Mouse (Mus musculus) adrenal gland, postnatal 14 days (tissue): ENCODE measurements at regions not wholly inside any gene's neighbourhood (a gene's known extent, or its start where the extent isn't known, plus 50 kb on each side); places are given as distances from the start of the nearest gene placed in this dataset.

Source experiments
- DNase-seq: peaks from one replicate; pipeline ENCODE4 v3.0.0; 2021; ENCODE audit warnings: mixed read lengths

DNA sequence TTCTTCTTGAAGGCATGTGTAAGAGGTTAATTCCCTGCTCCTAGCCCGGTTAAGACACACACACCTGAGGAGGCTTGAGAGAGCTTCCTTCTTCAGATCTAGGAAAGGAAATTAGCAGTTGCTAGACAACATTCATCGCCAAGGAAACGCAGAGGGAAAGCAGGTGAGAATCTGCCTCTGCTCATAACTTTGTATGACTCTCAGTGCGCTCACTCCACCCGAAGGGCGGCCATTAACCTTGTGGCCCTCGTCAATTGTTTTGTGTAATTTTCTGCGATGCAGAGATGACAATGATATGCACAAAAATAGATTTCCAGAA is 105.3 kb upstream of the Sgk1 start:
- DNase-seq: no peak

GRCm38 (mm10) chr10:21777103-21777502 is 104.9 kb upstream of the Sgk1 start:
- no peak for DNase-seq

DNA sequence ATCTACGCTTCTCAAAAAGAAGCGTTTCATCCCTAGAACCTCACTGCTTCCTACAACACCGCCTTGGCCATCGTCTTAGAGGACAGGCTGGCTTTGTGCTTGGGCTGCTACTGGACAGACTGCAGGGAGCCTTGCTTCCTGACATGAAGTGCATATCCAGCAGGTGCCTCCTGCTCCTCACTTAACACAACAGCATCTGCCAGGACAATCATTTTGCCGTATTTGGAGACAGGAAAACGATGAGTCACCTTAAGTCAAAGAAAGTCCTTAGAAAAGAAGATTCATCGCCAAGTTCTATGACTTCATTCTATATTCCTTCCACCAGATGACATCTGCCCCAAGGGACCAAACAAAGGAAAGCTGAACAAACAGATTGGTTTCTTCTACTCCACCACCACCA is 98.5 kb upstream of the Sgk1 start:
- DNase-seq: no peak

- no peak for DNase-seq
Measured at GRCm38 (mm10) chr10:21785110-21785509, 96.9 kb upstream of the Sgk1 start.

- DNase-seq: no peak
Measured at GRCm38 (mm10) chr10:21785785-21786184, 96.2 kb upstream of the Sgk1 start.

DNA sequence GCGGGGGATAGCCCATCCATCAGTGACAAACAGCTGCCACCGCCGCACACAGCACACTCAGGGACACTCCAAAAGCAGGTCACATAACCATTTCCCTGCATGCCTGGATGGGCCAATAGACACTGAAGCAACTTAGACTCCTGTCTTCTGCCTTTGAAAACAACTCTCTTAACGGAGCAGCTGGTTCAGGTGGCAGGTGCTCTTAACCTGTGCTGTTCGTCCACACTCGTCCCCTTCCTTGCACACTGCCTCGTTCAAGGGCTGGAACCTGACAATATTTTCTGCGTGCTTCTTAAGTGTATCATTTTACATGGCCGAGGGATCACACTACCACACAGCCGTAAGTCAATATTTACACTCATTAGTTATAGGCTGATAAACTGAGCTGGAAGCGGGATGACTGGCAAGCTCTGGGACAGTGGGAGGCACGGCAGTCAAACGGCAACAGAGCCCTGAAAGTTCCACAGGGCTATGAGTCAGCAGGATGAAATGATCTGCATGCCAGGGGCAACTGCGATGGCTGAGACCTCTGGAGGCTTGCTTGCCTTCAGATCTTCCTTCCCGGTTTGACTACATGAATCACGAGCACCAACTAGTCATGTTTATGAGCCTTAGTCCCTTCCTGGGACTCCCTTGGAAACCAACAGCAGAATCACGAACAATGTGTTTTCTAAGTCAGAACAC is 92.0 kb upstream of the Sgk1 start:
- peak; percentile 47 for DNase-seq

DNA sequence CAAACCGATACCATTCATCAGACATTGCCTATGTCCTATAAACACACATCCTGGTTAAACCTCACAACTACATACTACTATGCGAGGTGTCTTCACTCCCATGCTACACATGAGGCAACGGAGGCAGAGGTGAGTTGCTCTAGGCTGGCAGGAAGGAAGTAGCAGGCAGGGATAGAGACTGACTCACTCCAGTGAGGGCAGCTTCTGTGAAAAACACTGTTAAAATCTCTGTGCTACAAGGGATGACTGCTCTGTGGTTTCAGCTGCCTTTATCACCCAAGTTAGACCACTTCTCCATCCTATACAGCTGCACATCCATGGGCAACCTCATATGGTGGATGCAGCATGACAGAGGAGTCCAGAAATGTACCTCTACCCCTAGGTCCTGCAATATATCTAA is 91.0 kb upstream of the Sgk1 start:
- no peak for DNase-seq

DNA sequence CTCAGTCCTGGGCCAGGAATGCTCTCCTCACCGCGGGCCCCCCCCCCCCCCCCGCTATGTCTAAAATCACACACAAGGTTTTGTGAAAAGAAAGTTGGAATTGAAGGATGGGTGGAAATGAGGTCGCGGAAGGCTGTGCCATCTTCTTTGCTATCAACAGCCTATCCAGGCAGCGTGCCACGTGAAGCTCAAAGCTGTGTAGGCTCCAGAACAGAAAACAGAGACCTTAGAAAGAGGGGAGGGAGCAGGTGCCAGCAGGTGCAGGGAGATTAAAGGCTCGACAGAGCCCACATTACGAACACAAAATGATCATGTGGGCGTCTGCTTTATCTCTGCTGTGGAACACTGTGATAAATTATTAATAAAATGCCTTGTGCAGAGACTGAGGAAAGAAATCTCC is 89.6 kb upstream of the Sgk1 start:
- DNase-seq: no peak

- DNase-seq: no peak
Measured at GRCm38 (mm10) chr10:21793641-21794040, 88.3 kb upstream of the Sgk1 start.

DNA sequence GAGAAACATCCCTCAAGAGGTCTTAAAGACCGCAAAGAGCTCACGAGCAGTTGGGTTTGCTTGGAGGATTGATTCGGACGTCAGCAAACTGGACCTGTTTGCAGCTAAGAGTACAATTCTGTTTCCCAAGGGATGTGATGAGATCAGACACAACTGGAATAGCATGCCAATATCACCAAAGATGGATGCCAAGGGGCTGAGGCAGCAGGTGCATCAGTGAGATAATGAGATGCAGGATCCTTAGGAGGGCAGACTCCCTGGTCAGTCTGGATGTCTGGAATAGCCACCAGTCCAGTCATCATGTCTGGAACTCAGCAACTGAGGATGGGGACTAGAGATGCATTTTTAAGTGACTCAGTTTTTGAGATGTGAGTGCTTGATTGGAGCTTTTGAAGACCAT is 85.6 kb upstream of the Sgk1 start:
- no peak for DNase-seq

- DNase-seq: no peak
Measured at GRCm38 (mm10) chr10:21798103-21798502, 83.9 kb upstream of the Sgk1 start.

- no peak for DNase-seq
Measured at GRCm38 (mm10) chr10:21801556-21801955, 80.4 kb upstream of the Sgk1 start.

DNA sequence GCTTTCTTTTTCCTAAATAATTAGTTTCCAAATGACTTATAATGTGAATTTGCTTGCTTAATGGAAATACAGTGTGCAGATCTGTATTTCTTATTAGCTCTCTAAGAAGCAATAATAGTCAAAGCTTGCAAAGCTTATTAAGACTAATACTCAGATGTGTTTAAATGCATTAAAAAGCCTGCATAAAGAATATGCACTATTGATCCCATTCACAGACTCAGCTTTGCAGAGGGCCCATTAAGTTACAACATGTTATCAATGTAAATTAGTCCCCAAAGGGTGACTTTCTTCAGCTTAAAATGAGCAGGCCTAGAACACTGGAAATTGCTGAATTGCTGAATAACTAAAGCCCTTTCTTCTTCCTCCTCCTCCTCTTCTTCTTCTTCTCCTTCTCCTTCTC is 78.8 kb upstream of the Sgk1 start:
- no peak for DNase-seq

GRCm38 (mm10) chr10:21804761-21805160 is 77.2 kb upstream of the Sgk1 start:
- no peak for DNase-seq

DNA sequence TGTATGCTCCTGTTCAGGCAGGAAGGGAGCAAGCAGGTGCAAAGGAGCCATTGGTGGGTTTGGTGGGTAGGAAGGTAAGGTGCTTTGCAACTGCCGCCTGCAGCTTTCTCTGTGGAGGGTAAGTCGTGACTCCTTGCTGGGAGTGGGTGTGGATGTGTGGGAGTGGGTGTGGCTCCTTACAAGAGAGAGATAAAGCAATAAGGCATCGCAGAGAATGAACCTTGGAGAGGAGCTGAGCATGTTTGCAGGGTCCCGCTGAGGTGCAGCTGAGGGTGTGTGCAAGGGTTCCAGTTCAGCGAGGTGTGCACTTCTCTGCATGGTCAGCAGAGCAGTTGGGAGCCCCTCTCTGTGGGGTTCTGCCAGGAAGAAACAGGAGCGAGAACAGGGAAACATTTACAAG is 76.4 kb upstream of the Sgk1 start:
- DNase-seq: no peak

DNA sequence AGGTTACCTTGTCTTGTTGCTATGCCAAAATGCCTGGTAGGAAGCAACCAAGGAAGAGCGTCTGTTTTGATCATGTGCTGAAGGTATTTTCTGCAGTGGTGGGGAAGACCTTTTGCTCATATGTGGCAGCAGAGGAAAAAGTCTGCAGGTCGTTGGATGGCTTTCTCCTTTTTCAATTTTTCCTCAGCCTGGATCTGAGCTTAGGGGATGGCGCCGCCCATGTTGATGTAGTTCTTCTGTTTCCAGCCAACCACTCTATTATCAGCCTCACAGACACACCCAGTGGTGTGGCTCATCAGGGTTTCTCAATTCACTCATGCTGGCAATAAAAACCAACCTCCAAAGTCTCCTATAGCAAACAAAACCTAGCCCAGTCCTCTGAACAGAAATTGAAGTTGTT is 75.3 kb upstream of the Sgk1 start:
- DNase-seq: no peak

DNA sequence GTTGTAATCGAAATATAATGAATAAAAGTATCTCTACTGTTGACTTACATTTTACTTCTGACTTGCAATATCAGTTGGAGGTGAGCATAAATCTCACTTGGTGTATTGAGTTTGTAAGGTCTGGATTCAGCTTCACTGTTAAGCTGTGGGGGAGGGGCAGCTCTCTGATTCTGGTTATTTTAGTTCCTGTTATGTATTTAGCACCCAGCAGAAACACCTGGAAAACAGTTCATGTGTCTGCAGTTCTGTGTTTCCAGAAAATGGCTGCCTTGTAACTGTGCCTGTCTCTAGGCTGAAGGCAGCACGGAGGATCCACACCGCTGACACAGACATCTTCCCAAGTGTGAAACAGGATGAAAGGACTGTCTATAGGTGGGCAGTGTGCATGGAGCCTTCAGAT is 62.3 kb upstream of the Sgk1 start:
- no peak for DNase-seq

- peak; percentile 10 for DNase-seq
Measured at GRCm38 (mm10) chr10:21821421-21821820, 60.6 kb upstream of the Sgk1 start.

GRCm38 (mm10) chr10:21824418-21825025 is 57.5 kb upstream of the Sgk1 start:
- no peak for DNase-seq

GRCm38 (mm10) chr10:21826793-21827504 is 55.0 kb upstream of the Sgk1 start:
- DNase-seq: no peak

GRCm38 (mm10) chr10:21827505-21827844 is 54.5 kb upstream of the Sgk1 start:
- no peak for DNase-seq

DNA sequence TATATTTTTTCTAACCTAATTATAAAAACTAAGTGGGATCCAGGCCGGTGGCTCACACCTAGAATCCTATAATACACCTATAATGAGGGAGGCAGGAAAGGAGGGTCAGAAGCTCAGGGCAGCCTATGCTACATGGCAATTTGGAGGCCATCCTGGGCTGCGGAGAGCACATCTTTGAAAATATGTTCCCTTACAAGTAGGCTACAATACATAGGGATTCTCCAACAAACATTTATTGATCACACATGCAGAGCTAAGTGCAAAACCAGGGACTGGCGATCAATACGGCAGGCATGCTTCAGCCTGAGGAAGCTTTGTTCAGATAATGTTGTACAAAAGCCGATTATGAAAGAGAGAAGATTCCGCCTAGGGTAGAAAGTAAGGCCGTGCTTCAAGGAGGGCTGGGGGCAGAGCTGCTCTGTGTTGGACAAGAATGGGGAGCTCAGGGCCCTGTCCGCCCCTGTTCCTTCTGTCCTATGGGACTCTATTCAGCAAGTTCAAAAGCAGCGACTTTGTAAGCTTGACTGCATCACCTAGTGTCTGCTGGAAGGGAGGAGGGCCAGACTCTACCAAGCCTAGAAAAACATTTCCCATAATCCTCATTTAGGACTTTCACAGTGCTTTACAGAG is 53.4 kb upstream of the Sgk1 start:
- DNase-seq: peak; percentile 13

GRCm38 (mm10) chr10:21829062-21829731 is 52.8 kb upstream of the Sgk1 start:
- peak; percentile 75 for DNase-seq
